Mouse (Mus musculus) forebrain, embryonic 11.5 days (tissue): ENCODE data around the gene H2-Q1. TPM values are rescaled to one million over a fixed set of nuclear protein-coding genes. Genes with fewer than 3 reads are reported as not detected.

ENCODE experiments used
- ATAC-seq: fragments of 200-750 bp; cut with Nextera tagmentation; replicated peaks from 2 replicates; pipeline ENCODE4 v1.8.0; 2017; ENCODE audit warnings: moderate TSS enrichment; ENCODE audit not compliant: low FRiP score
- DNase-seq: peaks from one replicate; pipeline ENCODE4 v3.0.0-alpha.2; 2017; ENCODE audit warnings: low spot score
- H3K27ac ChIP-seq: fragments of 300-500 bp; sonication (generic); 2 replicates; pipeline ENCODE4 v1.5.1; 2014; ENCODE audit warnings: low read depth, low read length
- H3K27me3 ChIP-seq: fragments of 300-500 bp; sonication (generic); 2 replicates; pipeline ENCODE4 v1.6.1; 2014; ENCODE audit warnings: mild to moderate bottlenecking, low read length, mixed read lengths; ENCODE audit not compliant: control insufficient read depth, insufficient read depth
- H3K36me3 ChIP-seq: fragments of 300-500 bp; sonication (generic); 2 replicates; pipeline ENCODE4 v1.6.1; 2014; ENCODE audit warnings: mild to moderate bottlenecking, low read length, moderate library complexity, mixed read lengths; ENCODE audit not compliant: control insufficient read depth, insufficient read depth
- H3K4me1 ChIP-seq: fragments of 300-500 bp; sonication (generic); replicated peaks from 2 replicates; pipeline ENCODE4 v1.6.1; 2014; ENCODE audit warnings: low read length, mixed read lengths; ENCODE audit not compliant: control insufficient read depth, insufficient read depth
- H3K4me2 ChIP-seq: fragments of 300-500 bp; sonication (generic); 2 replicates; pipeline ENCODE4 v1.6.1; 2014; ENCODE audit warnings: low read depth, mild to moderate bottlenecking, low read length, moderate library complexity, mixed read lengths; ENCODE audit not compliant: severe bottlenecking
- H3K4me3 ChIP-seq: fragments of 300-500 bp; sonication (generic); 2 replicates; pipeline ENCODE4 v1.5.1; 2014; ENCODE audit warnings: low read depth, low read length
- H3K9ac ChIP-seq: fragments of 300-500 bp; sonication (generic); 2 replicates; pipeline ENCODE4 v1.6.1; 2014; ENCODE audit warnings: low read length
- H3K9me3 ChIP-seq: fragments of 300-500 bp; sonication (generic); 2 replicates; pipeline ENCODE4 v1.6.1; 2016; ENCODE audit warnings: low read length, mixed read lengths; ENCODE audit not compliant: control insufficient read depth
- WGBS: fragments of 180-500 bp; shearing (Covaris S2); extraction: QIAGEN DNeasy Blood & Tissue Kit; methylation state at CpG from one replicate; pipeline ENCODE4 v1.1.7; 2014; 5-methylcytosine and 5-hydroxymethylcytosine counted together
- polyA plus RNA-seq: library from polyadenylated mRNA; unstranded; fragments of >200 nt; fragmentation: Nextera tagmentation; extraction: Ambion mirVana; gene quantifications from 2 replicates; pipeline ENCODE4 v1.2.1, GENCODE M21; 2014

Gene H2-Q1
- not detected in 2 replicates for polyA plus RNA-seq

GRCm38 (mm10) chr17:35320327-35321081, at the start of gene H2-Q1:
TSS of gene H2-Q1 (plus strand) at chr17:35320405.
- no peaks in the 10 kb centered on the region for H3K9me3 ChIP-seq
- H3K4me1 ChIP-seq, result peaks cover 7% of the 10 kb centered on the region; the same call in 1 of the 2 replicates
- peaks cover 18% of the 10 kb centered on the region for H3K27me3 ChIP-seq
- no peaks in the 10 kb centered on the region for H3K36me3 ChIP-seq
- peak within 1 kb of the TSS; percentile 30 for H3K4me3 ChIP-seq
- H3K4me2 ChIP-seq, result peak within 1 kb of the TSS; percentile 61
- H3K27ac ChIP-seq, result no peak within 1 kb of the TSS
- DNase-seq, result no peak
- peak within 1 kb of the TSS; percentile 16; the same call in 1 of the 2 replicates for H3K9ac ChIP-seq
- no peak for ATAC-seq
- 2% methylated on average over 55 of the region's 55 CpGs for WGBS

GRCm38 (mm10) chr17:35272249-35272648, 48.0 kb upstream of the H2-Q1 start:
- Histone ChIP-seq H3K9me3 (no peaks in the 10 kb centered on the region), H3K4me3 (no peak overlapping the region), H3K4me1 (no peaks in the 10 kb centered on the region), H3K27me3 (peaks cover 3% of the 10 kb centered on the region; the same call in 1 of the 2 replicates), H3K9ac (no peak overlapping the region), H3K36me3 (no peaks in the 10 kb centered on the region), H3K4me2 (no peak overlapping the region), H3K27ac (no peak overlapping the region)
- ATAC-seq (no peak), DNase-seq (no peak)
- 75% methylated on average over 3 of the region's 3 CpGs for WGBS

GRCm38 (mm10) chr17:35274770-35275169, 45.4 kb upstream of the H2-Q1 start:
- DNase-seq (peak; percentile 88), ATAC-seq (peak; percentile 55; the same call in 1 of the 2 replicates)
- Histone ChIP-seq H3K27ac (no peak overlapping the region), H3K4me1 (no peaks in the 10 kb centered on the region), H3K36me3 (no peaks in the 10 kb centered on the region), H3K4me2 (no peak overlapping the region), H3K27me3 (peaks cover 3% of the 10 kb centered on the region; the same call in 1 of the 2 replicates), H3K9ac (no peak overlapping the region), H3K4me3 (no peak overlapping the region), H3K9me3 (no peaks in the 10 kb centered on the region)
- 7% methylated on average over 11 of the region's 11 CpGs for WGBS

GRCm38 (mm10) chr17:35276304-35276864, 43.8 kb upstream of the H2-Q1 start:
- Histone ChIP-seq H3K9me3 (no peaks in the 10 kb centered on the region), H3K27ac (no peak overlapping the region), H3K4me3 (no peak overlapping the region), H3K4me1 (no peaks in the 10 kb centered on the region), H3K4me2 (no peak overlapping the region), H3K27me3 (peaks cover 3% of the 10 kb centered on the region; the same call in 1 of the 2 replicates), H3K9ac (no peak overlapping the region), H3K36me3 (no peaks in the 10 kb centered on the region)
- DNase-seq, result no peak
- 21% methylated on average over 13 of the region's 13 CpGs for WGBS
- ATAC-seq, result no peak

- H3K27me3 ChIP-seq, result peaks cover 3% of the 10 kb centered on the region; the same call in 1 of the 2 replicates
- no peak for ATAC-seq
- H3K4me2 ChIP-seq, result no peak overlapping the region
- H3K27ac ChIP-seq, result no peak overlapping the region
- H3K4me3 ChIP-seq, result no peak overlapping the region
- no peaks in the 10 kb centered on the region for H3K4me1 ChIP-seq
- no peak for DNase-seq
- 88% methylated on average over 8 of the region's 8 CpGs for WGBS
- H3K36me3 ChIP-seq, result no peaks in the 10 kb centered on the region
- no peaks in the 10 kb centered on the region for H3K9me3 ChIP-seq
- no peak overlapping the region for H3K9ac ChIP-seq
Observed at GRCm38 (mm10) chr17:35278049-35278448, 42.2 kb upstream of the H2-Q1 start.

- H3K4me2 ChIP-seq, result no peak overlapping the region
- 85% methylated on average over 13 of the region's 13 CpGs for WGBS
- no peak overlapping the region for H3K4me3 ChIP-seq
- no peak for ATAC-seq
- H3K36me3 ChIP-seq, result no peaks in the 10 kb centered on the region
- no peak overlapping the region for H3K27ac ChIP-seq
- no peak overlapping the region for H3K9ac ChIP-seq
- peaks cover 3% of the 10 kb centered on the region; the same call in 1 of the 2 replicates for H3K27me3 ChIP-seq
- H3K9me3 ChIP-seq, result no peaks in the 10 kb centered on the region
- DNase-seq, result no peak
- H3K4me1 ChIP-seq, result no peaks in the 10 kb centered on the region
Observed at GRCm38 (mm10) chr17:35278957-35279688, 41.1 kb upstream of the H2-Q1 start.

GRCm38 (mm10) chr17:35280276-35280675, 39.9 kb upstream of the H2-Q1 start:
- H3K9ac ChIP-seq, result no peak overlapping the region

GRCm38 (mm10) chr17:35285431-35285830, 34.8 kb upstream of the H2-Q1 start:
- Histone ChIP-seq H3K27ac (no peak overlapping the region), H3K27me3 (no peaks in the 10 kb centered on the region), H3K9ac (no peak overlapping the region), H3K4me2 (no peak overlapping the region), H3K36me3 (no peaks in the 10 kb centered on the region), H3K9me3 (no peaks in the 10 kb centered on the region), H3K4me1 (no peaks in the 10 kb centered on the region), H3K4me3 (no peak overlapping the region)
- DNase-seq (no peak), ATAC-seq (no peak)

More at GRCm38 (mm10) chr17:35280276-35280675, 39.9 kb upstream of the H2-Q1 start:
- no peaks in the 10 kb centered on the region for H3K4me1 ChIP-seq
- no peak for ATAC-seq
- H3K4me3 ChIP-seq, result no peak overlapping the region
- 84% methylated on average over 3 of the region's 3 CpGs for WGBS
- no peaks in the 10 kb centered on the region for H3K9me3 ChIP-seq
- no peak overlapping the region for H3K4me2 ChIP-seq
- peaks cover 3% of the 10 kb centered on the region; the same call in 1 of the 2 replicates for H3K27me3 ChIP-seq
- no peak for DNase-seq
- no peak overlapping the region for H3K27ac ChIP-seq
- H3K36me3 ChIP-seq, result no peaks in the 10 kb centered on the region
